23 mouse cellular contexts compared by ENCODE assay signal in genomic region chr11:49664262-49665140, GRCm38 (mm10). TPM values are rescaled to one million over a fixed set of nuclear protein-coding genes. Genes with fewer than 3 reads are reported as not detected.
A peak's percentile ranks its signal among the peaks of the same experiment; 100 is the strongest.
DNase-seq lines count a peak whose midpoint lies in the region; ATAC-seq and TF ChIP-seq lines count a peak whose summit lies in the region.
"Had no signal": no experiment of that assay in that cellular context is flagged by ENCODE, and none has a peak within 500 bp of the region (broad histone marks: within the 10 kb centered on the region; RNA-seq: fewer than 3 reads in every experiment).

No protein-coding gene starts in this region.

- H3K27me3 ChIP-seq in hindbrain, embryonic 11.5 days (ENCODE audit: control insufficient read depth, insufficient read depth, low read length): no peaks in the 10 kb centered on the region
- no peaks in the 10 kb centered on the region for H3K27me3 ChIP-seq in hindbrain, postnatal 0 days (ENCODE audit: insufficient read depth, low read length)
- H3K27me3 ChIP-seq in liver, embryonic 12.5 days (replicated peaks): peaks cover 5% of the 10 kb centered on the region; the same call in 1 of the 2 replicates
- no peaks in the 10 kb centered on the region for H3K27me3 ChIP-seq in liver, postnatal 0 days (ENCODE audit: insufficient read depth, low read length)
- H3K27me3 ChIP-seq: embryonic facial prominence, embryonic 13.5 days; heart, embryonic 15.5 days; liver, embryonic 13.5 days had no signal

- no peak overlapping the region for H3K4me3 ChIP-seq in hindbrain, embryonic 11.5 days (ENCODE audit: low read depth, low read length)
- H3K4me3 ChIP-seq in hindbrain, postnatal 0 days (ENCODE audit: low read length): no peak overlapping the region
- no peak overlapping the region for H3K4me3 ChIP-seq in liver, embryonic 12.5 days
- no peak overlapping the region for H3K4me3 ChIP-seq in liver, postnatal 0 days (ENCODE audit: low read depth, low read length)
- H3K4me3 ChIP-seq: embryonic facial prominence, embryonic 13.5 days; heart, embryonic 15.5 days; liver, embryonic 13.5 days; megakaryocyte, embryonic 14.5 days had no signal

- TF ChIP-seq EP300 in liver, postnatal 0 days (IDR thresholded peaks at IDR 0.05; ENCODE audit: low read depth): no peak

- ATAC-seq in hindbrain, embryonic 11.5 days (ENCODE audit: low FRiP score): peak; percentile 13; the same call in 1 of the 2 replicates
- ATAC-seq in hindbrain, postnatal 0 days: no peak
- 0 out of 2 replicates have a peak, but pooled peaks have one; percentile 20 for ATAC-seq in liver, embryonic 12.5 days
- no peak for ATAC-seq in liver, postnatal 0 days
- peak; percentile 70 for ATAC-seq in granulocyte monocyte progenitor cell, adult 5-6 weeks (replicated peaks; ENCODE audit: poor library complexity, severe bottlenecking)
- ATAC-seq in megakaryocyte progenitor cell, adult 5-6 weeks (replicated peaks; ENCODE audit: poor library complexity): peak; percentile 55

- no peak overlapping the region for H3K27ac ChIP-seq in hindbrain, embryonic 11.5 days (ENCODE audit: low read depth, low read length)
- H3K27ac ChIP-seq in hindbrain, postnatal 0 days: no peak overlapping the region
- no peak overlapping the region for H3K27ac ChIP-seq in liver, embryonic 12.5 days
- no peak overlapping the region for H3K27ac ChIP-seq in liver, postnatal 0 days (ENCODE audit: low read depth)
- H3K27ac ChIP-seq: embryonic facial prominence, embryonic 13.5 days; heart, embryonic 15.5 days; liver, embryonic 13.5 days had no signal

- WGBS in hindbrain, embryonic 11.5 days: 83% methylated on average over 12 of the region's 12 CpGs
- 78% methylated on average over 12 of the region's 12 CpGs for WGBS in hindbrain, postnatal 0 days
- WGBS in liver, embryonic 12.5 days (ENCODE audit: insufficient replicate concordance): 59% methylated on average over 12 of the region's 12 CpGs
- 61% methylated on average over 12 of the region's 12 CpGs for WGBS in liver, postnatal 0 days (ENCODE audit: insufficient replicate concordance)

- no peak overlapping the region for H3K9ac ChIP-seq in hindbrain, embryonic 11.5 days (ENCODE audit: low read depth, low read length)
- H3K9ac ChIP-seq in hindbrain, postnatal 0 days (replicated peaks; ENCODE audit: low read length): no peak overlapping the region
- no peak overlapping the region for H3K9ac ChIP-seq in liver, embryonic 12.5 days
- H3K9ac ChIP-seq in liver, postnatal 0 days (replicated peaks): no peak overlapping the region
- H3K9ac ChIP-seq: embryonic facial prominence, embryonic 13.5 days; heart, embryonic 15.5 days; liver, embryonic 13.5 days had no signal

- H3K9me3 ChIP-seq in hindbrain, embryonic 11.5 days (ENCODE audit: control insufficient read depth, low read length): no peaks in the 10 kb centered on the region
- H3K9me3 ChIP-seq in hindbrain, postnatal 0 days (ENCODE audit: low read length): no peaks in the 10 kb centered on the region
- H3K9me3 ChIP-seq in liver, embryonic 12.5 days (replicated peaks): no peaks in the 10 kb centered on the region
- H3K9me3 ChIP-seq in liver, postnatal 0 days (ENCODE audit: low read length): no peaks in the 10 kb centered on the region
- H3K9me3 ChIP-seq: embryonic facial prominence, embryonic 13.5 days; heart, embryonic 15.5 days; liver, embryonic 13.5 days; megakaryocyte, embryonic 14.5 days had no signal

- H3K36me3 ChIP-seq in hindbrain, embryonic 11.5 days (ENCODE audit: control insufficient read depth, insufficient read depth, low read length): no peaks in the 10 kb centered on the region
- no peaks in the 10 kb centered on the region for H3K36me3 ChIP-seq in hindbrain, postnatal 0 days (ENCODE audit: insufficient read depth, low read length)
- H3K36me3 ChIP-seq in liver, embryonic 12.5 days: peaks cover 17% of the 10 kb centered on the region
- 0 out of 2 replicates have a peak, but pooled peaks cover 6% of the 10 kb centered on the region for H3K36me3 ChIP-seq in liver, postnatal 0 days (replicated peaks; ENCODE audit: insufficient read depth, low read length)

- no peak for DNase-seq in hindbrain, embryonic 11.5 days (ENCODE audit: low spot score)
- no peak for DNase-seq in hindbrain, postnatal 0 days (ENCODE audit: low spot score)
- DNase-seq in liver, postnatal 0 days: no peak
- no peak for DNase-seq in ovary, postnatal 10 days (ENCODE audit: low spot score)
- DNase-seq: adrenal gland, adult 2 months; cerebellum, adult 8-10 months; heart, postnatal 4 days; kidney, adult 2 months; kidney, postnatal 25 days; liver, embryonic 13.5 days; lung, postnatal 10 days; midbrain, embryonic 14.5 days had no signal

- H3K4me2 ChIP-seq in hindbrain, embryonic 11.5 days (replicated peaks; ENCODE audit: low read depth, low read length): no peak overlapping the region
- H3K4me2 ChIP-seq in hindbrain, postnatal 0 days (ENCODE audit: low read depth, low read length): no peak overlapping the region
- no peak overlapping the region for H3K4me2 ChIP-seq in liver, embryonic 12.5 days
- H3K4me2 ChIP-seq in liver, postnatal 0 days (ENCODE audit: low read depth, low read length): no peak overlapping the region
- H3K4me2 ChIP-seq: embryonic facial prominence, embryonic 13.5 days; heart, embryonic 15.5 days; liver, embryonic 13.5 days had no signal

- TF ChIP-seq CTCF in hindbrain, postnatal 0 days (IDR thresholded peaks at IDR 0.05; ENCODE audit: low read depth): no peak
- no peak for TF ChIP-seq CTCF in liver, postnatal 0 days (IDR thresholded peaks at IDR 0.05; ENCODE audit: low read depth)

- no peaks in the 10 kb centered on the region for H3K4me1 ChIP-seq in hindbrain, embryonic 11.5 days (replicated peaks; ENCODE audit: control insufficient read depth, insufficient read depth, low read length)
- no peaks in the 10 kb centered on the region for H3K4me1 ChIP-seq in hindbrain, postnatal 0 days (ENCODE audit: insufficient read depth, low read length)
- peaks cover 18% of the 10 kb centered on the region for H3K4me1 ChIP-seq in liver, embryonic 12.5 days
- peaks cover 1% of the 10 kb centered on the region; the same call in 1 of the 2 replicates for H3K4me1 ChIP-seq in liver, postnatal 0 days (ENCODE audit: insufficient read depth)
- H3K4me1 ChIP-seq: embryonic facial prominence, embryonic 13.5 days had no signal

RNA-seq across cellular contexts. Expression of gene Scgb3a1, which starts 1.1 kb away (rescaled TPM):
- not detected in 2 replicates for polyA plus RNA-seq in hindbrain, embryonic 11.5 days (2014; fragmentation: Nextera tagmentation; extraction: Ambion mirVana)
- not detected in 2 replicates for total RNA-seq in hindbrain, postnatal 0 days (2014; rRNA removed)
- 0.33 and 0.55 TPM in 2 replicates for polyA plus RNA-seq in hindbrain, postnatal 0 days (2015; fragmentation: Nextera tagmentation; extraction: Ambion mirVana)
- polyA plus RNA-seq in liver, embryonic 12.5 days (2016; fragmentation: Nextera tagmentation; extraction: Ambion mirVana): not detected in 2 replicates
- polyA plus RNA-seq in liver, postnatal 0 days (2015; fragmentation: Nextera tagmentation; extraction: Ambion mirVana): 0.25 and 0.33 TPM in 2 replicates
- 0.86 TPM in 1 of 2 replicates, not detected in the other for total RNA-seq in granulocyte monocyte progenitor cell, adult 5-6 weeks (2014; fragmentation: Nextera tagmentation)
- not detected in 2 replicates for total RNA-seq in granulocyte monocyte progenitor cell, adult 5-6 weeks (2017)
- not detected in 2 replicates for total RNA-seq in megakaryocyte progenitor cell, adult 5-6 weeks (2015)
- not detected in 2 replicates for total RNA-seq in megakaryocyte progenitor cell, adult 5-6 weeks (2017)
- total RNA-seq: adrenal gland, adult 2 months; gastrocnemius, adult 18-20 months; heart, postnatal 4 days had no signal
- polyA plus RNA-seq: adrenal gland, adult 2 months; C2C12; cortical plate, adult 2 months; embryonic facial prominence, embryonic 13.5 days; gonadal fat pad, adult 2 months; kidney, adult 2 months; limb, embryonic 11.5 days; liver, embryonic 13.5 days; midbrain, embryonic 14.5 days had no signal

RNA-seq across cellular contexts. Expression of gene Cnot6, which starts 48.0 kb away (rescaled TPM):
- polyA plus RNA-seq in hindbrain, embryonic 11.5 days (2014; fragmentation: Nextera tagmentation; extraction: Ambion mirVana): 60.5 and 65.3 TPM in 2 replicates
- total RNA-seq in hindbrain, postnatal 0 days (2014; rRNA removed): 32.0 and 38.5 TPM in 2 replicates
- polyA plus RNA-seq in hindbrain, postnatal 0 days (2015; fragmentation: Nextera tagmentation; extraction: Ambion mirVana): 32.7 and 33.0 TPM in 2 replicates
- 40.2 and 44.7 TPM in 2 replicates for polyA plus RNA-seq in liver, embryonic 12.5 days (2016; fragmentation: Nextera tagmentation; extraction: Ambion mirVana)
- polyA plus RNA-seq in liver, postnatal 0 days (2015; fragmentation: Nextera tagmentation; extraction: Ambion mirVana): 16.9 and 18.1 TPM in 2 replicates
- 73.3 and 77.8 TPM in 2 replicates for total RNA-seq in granulocyte monocyte progenitor cell, adult 5-6 weeks (2014; fragmentation: Nextera tagmentation)
- total RNA-seq in granulocyte monocyte progenitor cell, adult 5-6 weeks (2017): 42.2 and 52.8 TPM in 2 replicates
- total RNA-seq in megakaryocyte progenitor cell, adult 5-6 weeks (2015): 78.8 and 89.8 TPM in 2 replicates
- 52.2 and 59.1 TPM in 2 replicates for total RNA-seq in megakaryocyte progenitor cell, adult 5-6 weeks (2017)

RNA-seq across cellular contexts. Expression of gene Flt4, which starts 55.4 kb away (rescaled TPM):
- polyA plus RNA-seq in hindbrain, embryonic 11.5 days (2014; fragmentation: Nextera tagmentation; extraction: Ambion mirVana): 3.0 and 3.1 TPM in 2 replicates
- 2.5 and 3.7 TPM in 2 replicates for total RNA-seq in hindbrain, postnatal 0 days (2014; rRNA removed)
- 1.2 TPM in 2 replicates for polyA plus RNA-seq in hindbrain, postnatal 0 days (2015; fragmentation: Nextera tagmentation; extraction: Ambion mirVana)
- polyA plus RNA-seq in liver, embryonic 12.5 days (2016; fragmentation: Nextera tagmentation; extraction: Ambion mirVana): 4.7 and 4.8 TPM in 2 replicates
- 4.3 and 4.9 TPM in 2 replicates for polyA plus RNA-seq in liver, postnatal 0 days (2015; fragmentation: Nextera tagmentation; extraction: Ambion mirVana)
- total RNA-seq in granulocyte monocyte progenitor cell, adult 5-6 weeks (2014; fragmentation: Nextera tagmentation): 0.32 TPM in 1 of 2 replicates, not detected in the other
- total RNA-seq in granulocyte monocyte progenitor cell, adult 5-6 weeks (2017): 0.10 TPM in 1 of 2 replicates, not detected in the other
- total RNA-seq in megakaryocyte progenitor cell, adult 5-6 weeks (2015): 0.02 and 0.07 TPM in 2 replicates
- total RNA-seq in megakaryocyte progenitor cell, adult 5-6 weeks (2017): 0.17 and 0.24 TPM in 2 replicates

Comparison
In these comparisons a context has a peak if more than half of its experiments do, and no peak if none do; other contexts are left out.
1. ATAC-seq: peak in hindbrain, embryonic 11.5 days (single experiment), liver, embryonic 12.5 days (single experiment), granulocyte monocyte progenitor cell, adult 5-6 weeks (single experiment) and megakaryocyte progenitor cell, adult 5-6 weeks (single experiment); none in hindbrain, postnatal 0 days (single experiment) and liver, postnatal 0 days (single experiment).